Mouse (Mus musculus) gastrocnemius, adult 8-10 months (tissue): Measurements from ENCODE around the gene Prrc2a. TPM values are rescaled to one million over a fixed set of nuclear protein-coding genes. Genes with fewer than 3 reads are reported as not detected.

Source experiments
- DNase-seq, 2 experiments: peaks; one replicate each; pipeline ENCODE4 v3.0.0; 2022; ENCODE audit warnings: low spot score in 2 of 2
- total RNA-seq, 4 experiments: library from RNA; stranded (reverse); gene quantifications; 2 replicates each; pipeline ENCODE4 v1.2.4; 2022

Prrc2a gene
- total RNA-seq, 4 experiments from 2014 or later: 90.5 to 98.3 (median 94.6) TPM

DNA sequence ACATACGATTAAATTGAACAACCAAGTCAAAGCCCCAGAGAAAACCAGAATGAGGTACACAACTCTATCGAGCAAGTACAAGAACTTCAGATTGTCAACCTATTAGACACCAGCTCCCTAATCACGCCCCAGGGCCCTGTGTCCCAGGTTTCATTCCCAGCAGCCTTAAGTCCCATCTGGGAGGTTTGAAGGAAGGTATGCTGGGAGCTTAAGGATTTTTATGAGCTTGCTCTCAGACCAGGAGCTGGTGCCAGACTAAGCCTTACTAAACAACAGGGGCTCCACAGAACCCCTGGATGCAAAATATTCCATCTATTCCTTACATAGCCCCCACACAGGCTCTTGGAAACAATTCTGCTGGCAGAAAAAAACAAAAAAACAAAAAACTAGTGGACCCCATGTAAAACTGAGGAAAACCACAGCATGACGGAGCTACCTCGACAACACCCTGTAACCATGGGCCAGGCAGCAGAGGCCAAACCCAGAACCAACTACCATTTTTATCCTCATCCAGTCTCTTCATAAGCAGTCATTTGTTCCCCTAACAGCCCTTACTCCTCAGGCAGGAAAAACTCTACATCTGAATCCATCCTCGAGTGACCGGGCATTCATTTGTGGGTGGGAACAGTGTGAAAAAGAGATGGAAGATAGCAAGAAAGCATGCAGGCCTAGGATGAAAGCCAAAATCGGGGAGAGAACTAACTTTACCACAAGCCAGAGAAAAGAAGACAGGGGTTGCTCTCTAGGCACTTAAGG is 1.2 kb downstream of the Prrc2a start:
- DNase-seq: no peak

DNA sequence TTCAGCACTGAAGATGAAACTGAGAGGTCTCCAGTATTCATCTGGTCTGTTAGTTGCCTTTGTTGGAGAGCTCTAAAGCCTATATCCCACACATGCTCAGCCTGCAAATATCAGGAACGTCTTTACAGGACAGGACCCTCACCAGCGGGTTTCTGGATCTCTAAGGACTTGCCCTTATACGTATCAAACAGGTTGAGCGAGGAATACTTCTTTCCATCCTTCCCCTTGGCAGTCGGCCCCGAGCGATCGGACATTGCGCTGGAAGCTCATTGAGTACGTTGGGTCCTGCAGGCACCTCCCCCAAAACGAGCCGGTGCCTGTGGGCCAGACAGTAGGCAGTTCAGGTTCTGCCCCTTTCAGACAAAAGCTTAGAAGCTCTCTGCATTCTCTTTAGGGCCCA is 2.0 kb downstream of the Prrc2a start:
- DNase-seq: no peak

DNA sequence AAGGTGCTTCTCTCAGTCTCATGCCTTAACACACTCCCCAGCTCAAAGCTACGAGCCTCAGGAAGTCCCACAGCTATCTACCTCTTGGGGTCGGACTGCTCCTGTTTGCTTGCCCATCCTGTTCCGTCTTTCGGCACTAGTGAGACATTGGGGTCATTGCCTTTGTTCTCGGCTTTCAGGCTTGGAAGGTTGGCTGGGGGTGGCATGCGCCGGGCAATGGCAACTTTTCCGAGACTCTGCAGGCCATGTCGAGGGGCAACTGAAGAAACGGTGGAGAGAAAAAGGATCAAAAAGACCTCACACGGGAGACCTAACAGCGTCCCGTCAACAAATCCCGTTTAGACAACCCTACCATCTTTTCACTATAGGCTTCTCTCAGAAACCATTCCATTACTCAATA is 2.6 kb downstream of the Prrc2a start:
- DNase-seq: no peak

DNA sequence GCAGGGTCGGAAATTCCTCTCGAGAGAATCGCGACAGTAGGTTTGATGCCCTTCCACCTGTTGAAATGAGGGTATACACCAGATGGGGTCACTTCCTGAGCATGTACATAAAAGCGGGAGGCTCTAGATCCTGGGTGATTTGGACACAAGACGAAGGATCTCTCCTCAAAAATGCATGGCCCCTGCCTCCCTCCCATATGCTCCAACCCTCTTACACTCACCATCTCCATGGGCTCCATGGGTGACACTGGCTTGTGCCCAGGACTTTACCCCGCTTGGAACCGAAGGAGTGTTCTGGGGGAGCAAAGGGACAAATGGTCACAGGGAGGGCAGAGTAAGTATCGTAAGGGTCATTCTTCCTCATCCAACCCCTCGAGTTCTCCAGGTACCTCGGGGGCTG is 3.3 kb downstream of the Prrc2a start:
- DNase-seq: no peak

DNA sequence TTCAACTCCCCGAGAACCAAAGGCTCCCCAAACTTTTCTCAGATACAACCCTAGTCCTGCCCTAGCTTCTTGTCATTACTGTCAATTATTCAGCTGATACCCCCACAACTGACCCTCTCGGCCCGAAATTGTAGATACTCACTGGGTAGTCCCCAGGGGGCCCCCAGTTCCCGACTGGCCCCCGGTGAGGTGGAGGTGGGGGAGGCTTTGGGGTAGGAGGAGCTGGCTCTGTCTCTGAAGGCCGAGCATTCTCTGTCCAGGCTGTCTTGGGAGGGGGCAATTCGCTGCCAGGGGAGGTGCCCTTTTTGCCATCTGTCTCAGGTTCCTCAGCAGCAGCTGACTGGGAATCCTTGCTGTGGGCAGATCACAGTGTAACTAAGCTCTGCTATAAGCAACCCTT is 5.1 kb downstream of the Prrc2a start:
- no peak for DNase-seq

DNA sequence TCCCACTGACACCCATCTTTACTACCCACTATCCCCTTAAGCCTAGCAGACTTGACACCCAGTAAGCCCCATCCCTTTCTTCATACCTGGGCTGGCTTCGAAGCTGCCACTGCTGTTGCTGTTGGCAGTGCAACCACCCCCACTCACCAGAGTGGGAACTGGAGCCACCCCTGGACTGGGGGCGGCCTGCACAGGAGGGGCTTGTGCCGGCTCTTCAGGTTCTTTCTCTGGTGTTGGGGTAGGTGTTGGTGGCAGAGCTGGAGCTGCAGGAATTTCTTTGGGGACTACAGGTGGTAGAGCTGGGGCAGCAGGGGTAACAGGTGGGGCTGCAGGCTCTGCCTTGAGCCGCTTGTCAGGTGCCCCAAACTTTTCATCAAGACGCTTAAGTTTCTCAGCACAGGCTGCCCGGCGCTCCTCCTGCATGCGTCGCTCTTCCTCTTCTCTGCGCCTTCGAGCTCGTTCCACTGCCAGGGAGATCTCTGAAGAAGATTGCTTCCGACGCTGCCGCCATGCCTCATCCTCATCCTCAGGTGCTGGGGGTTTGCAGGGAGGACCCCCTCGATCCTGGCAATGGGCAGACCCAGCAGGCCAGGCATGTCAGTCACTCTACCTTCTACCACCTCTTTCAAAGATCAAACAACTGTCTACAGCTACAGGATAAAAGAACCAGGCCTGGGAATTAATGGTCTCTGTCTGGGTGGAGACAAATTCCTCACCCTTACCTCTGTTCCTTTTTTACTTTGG is 5.7 kb downstream of the Prrc2a start:
- DNase-seq: no peak

DNA sequence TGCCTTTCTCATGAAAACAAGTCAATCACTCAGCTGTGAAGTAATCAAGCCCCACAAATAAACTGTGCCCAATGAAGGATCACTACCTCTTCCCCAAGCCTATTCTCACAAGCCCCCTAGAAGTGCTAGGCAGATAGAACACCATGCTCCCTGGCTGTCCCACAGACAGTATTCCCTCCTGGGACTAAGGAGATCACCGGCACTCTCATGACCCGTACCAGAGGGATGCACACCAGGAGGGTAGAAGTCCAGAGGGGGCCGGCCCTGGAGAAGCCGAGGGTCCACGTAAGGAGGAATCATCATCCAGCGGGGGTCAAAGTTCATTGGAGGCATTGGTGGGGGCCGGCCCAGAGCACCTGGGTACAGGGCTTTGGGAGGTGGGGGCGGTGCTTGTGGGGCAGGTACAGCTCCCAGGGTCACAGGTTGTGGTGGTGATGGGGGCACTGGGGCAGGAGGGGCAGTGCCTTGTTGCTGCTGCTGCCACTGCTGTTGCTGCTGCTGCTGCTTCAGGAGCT is 7.0 kb downstream of the Prrc2a start:
- DNase-seq: no peak

DNA sequence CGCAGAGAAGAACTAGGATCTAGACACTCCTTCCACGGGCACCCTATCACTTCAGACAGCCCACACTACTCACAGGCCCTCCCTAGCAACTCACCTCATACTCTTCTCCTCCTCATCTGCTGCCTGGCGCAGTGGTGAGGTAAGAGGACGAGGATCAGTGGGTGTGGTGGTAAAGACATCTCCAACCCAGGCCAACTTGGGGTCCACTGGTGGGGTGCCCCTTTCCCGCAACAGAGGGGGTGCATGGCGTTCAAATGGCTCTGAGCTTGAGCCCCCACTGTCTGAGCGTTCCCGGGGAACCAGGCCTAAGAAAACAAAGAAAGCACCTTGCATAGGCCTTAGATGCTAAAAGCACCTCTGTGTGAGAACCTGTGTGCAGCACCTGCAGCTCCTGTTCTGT is 7.4 kb downstream of the Prrc2a start:
- no peak for DNase-seq

DNA sequence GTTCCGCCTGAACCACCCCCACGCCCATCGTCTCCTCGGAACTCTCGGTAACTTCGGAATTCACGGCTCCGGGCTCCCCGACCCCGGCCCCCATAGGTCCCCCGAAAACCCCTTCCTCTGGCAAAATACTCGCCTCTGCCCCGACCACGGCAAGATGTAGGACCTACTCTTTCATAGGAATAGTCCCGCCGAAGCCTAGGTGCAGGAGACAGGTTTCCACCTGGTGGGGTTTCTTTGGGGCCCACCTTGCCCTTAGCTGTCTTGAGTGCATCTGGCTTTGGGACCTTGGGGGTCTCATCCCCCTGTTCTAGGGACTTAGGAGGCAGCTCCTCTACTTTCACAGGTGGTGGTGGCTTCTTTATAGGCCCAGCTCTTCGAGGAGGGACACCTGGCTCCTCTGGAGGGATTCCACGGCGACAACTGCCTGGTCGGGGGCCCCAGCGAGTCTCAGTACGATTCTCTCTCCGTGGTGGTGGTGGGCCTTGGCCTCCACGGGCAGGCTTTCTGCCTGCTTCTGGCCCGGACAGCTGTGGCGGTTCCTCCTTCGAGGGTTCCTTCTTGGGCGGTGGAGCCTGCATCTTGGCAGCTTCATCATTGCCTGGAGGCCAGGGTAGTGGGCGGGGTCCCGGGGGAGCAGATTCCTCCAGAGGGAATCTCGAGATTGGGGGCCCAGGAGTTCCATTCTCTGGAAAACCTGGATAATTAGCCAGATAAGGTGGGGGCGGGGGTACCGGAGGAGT is 8.1 kb downstream of the Prrc2a start:
- DNase-seq: no peak

DNA sequence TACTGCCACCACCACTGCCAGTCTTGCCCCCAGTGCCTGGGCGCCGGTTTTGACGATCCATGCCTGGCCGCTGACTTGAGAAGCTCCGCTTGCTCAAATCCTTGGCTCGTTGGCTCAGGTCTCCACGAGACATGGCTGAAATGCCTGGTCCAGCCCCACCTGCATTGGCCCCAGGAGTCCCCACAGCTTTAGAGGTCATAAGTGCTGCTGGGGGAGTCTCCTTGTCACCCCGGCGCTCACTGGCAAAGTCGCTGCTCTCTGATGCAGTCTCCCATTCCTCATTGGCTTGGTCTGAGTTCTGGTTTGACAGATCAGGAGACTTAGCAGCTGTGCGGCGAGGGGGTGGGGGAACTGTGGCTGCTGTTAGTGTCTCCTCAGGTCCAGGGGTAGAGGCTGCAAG is 9.2 kb downstream of the Prrc2a start:
- DNase-seq: no peak

DNA sequence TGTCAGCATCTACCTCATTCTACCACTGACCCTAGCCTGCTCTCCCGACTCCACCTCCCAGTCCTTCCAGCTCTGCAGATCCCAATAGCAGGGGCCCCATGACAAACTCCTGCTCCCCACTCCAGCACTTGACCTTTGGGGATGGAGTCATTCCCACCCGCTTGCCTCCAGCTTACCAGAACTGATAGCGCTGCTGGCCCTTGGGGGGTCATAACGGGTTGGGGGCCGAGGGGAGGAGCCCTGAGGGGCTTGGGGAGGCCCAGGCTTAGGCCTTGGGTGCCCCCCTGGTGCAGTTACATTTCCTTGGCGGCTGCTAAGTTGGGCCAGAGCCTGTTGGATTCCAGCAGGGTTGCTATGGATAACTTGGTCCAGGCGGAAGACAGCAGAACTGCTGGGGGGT is 10.1 kb downstream of the Prrc2a start:
- no peak for DNase-seq

DNA sequence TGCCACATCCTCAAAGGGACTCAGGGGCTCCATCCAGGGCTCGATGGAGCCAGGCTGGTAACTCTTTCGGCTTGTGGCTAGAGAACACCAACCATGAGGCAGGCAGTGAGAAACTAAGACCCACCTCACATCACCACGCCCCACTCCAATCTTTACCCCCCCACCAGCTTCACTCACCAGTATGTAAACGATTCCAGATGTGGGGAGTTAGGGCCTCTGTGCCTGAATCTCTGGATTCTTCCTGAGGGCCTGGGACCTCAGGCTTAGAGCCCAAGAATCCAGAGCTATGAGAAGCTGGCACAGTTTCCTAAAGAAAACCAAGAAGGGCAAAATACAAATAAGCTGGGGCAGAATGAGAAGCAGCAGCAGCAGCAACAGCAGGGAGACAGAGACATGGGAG is 10.8 kb downstream of the Prrc2a start:
- no peak for DNase-seq

DNA sequence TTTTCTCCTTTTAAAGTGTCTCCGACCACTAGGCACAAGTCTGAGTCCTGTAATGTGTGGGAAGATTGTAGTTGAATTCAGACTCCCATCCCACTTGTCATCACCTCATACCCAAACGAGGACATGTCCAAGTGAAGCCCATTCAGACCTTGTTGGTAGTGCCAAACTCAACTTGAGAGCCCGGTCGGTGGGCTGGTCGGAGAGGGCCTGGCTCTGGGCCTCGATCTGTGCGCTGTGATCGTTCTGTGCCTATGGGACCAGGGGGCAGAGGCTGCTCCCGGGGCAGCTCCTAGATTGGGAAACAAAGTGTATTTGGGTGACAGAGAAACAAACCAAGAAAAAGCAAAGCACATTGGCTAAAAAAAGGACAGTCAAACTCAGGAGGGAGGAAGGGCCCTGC is 11.6 kb downstream of the Prrc2a start:
- no peak for DNase-seq

DNA sequence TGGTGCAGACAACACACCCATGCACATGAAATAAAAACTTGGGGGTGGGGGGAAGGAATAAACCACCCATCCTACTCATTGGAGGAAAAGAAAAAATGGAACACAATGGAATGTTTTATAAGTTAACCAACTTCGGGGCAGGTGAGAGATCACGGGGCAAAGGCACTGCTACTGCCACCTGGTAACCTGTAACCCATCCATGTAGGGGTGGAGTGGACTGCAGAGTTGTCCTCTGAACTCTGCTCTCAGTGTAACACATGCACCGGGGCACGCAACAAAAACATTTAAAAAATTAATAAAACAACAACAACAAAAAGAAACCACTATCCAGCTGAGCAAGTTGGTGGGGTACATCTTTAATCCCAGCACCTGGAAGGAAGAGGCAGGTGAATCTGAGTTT is 12.6 kb downstream of the Prrc2a start:
- DNase-seq: no peak

DNA sequence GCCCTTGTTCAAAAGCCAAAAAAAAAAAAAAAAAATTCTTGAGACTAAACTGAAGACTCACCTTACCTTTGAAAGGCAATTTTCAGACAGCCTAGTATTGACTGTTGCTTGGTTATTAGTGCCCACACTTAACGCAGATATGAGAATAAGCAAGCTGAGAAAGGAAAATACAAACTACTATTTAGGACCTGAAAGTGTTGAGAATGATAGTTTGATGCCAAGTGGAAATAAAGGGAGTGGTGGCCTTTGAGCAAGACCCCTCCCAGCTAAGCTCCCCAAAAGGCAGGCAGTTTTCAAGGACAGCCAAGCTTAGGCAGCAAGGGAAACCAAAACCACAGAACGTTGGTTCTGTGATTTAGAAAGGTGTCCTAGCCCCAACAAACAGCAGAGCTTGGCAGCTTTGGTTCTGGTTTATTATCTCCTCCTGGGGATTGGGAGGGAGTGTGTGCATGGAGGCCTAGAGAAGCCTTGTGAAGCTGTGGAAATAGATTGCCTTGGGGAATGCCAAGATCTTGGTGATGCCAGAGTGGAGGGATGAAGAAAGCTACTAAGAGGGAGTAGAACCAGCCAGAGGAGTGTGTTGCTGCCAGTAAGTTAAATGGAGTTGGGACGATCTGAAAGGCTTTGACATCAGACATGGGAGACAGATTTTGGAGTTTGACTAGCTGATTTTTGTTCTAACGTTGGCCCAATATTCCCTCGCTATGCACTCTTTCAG is 16.6 kb downstream of the Prrc2a start:
- DNase-seq: no peak

DNA sequence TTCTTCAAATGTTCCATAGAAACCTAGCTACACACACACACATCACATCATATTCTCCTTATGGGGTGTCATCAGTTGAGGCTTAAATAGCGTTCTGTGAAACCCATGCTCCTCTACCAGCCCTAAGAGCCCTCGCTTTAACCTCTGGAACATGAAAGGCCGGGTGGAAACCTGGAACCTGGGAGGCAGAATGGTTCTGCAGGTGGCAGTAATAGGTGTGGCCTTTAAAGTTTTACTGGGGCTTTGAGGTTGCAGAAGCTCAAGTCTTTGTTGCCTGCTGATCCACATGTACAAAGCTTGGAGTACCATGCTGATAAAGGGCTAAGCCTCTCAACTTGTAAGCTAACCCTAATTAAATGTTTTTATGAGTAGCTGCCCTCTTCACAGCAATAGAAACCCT is 17.3 kb downstream of the Prrc2a start:
- no peak for DNase-seq

DNA sequence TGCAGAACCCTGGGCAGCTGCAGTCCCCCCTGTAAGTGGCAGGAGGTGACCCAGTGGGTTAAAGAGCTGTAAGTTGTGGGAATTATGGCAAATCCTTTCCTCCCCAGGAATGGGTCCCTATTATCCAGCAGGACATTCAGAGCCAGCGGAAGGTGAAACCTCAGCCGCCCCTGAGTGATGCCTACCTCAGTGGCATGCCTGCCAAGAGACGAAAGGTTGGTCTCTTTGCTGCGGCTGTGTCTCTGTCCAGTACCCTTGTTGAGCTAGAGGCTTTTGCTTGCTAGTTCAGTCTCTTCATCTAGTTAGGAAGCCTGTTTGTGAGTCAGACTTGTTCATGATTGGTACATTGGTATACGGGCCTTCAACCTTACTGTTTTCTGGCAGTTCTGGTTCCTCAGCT is 18.6 kb downstream of the Prrc2a start:
- DNase-seq: no peak

DNA sequence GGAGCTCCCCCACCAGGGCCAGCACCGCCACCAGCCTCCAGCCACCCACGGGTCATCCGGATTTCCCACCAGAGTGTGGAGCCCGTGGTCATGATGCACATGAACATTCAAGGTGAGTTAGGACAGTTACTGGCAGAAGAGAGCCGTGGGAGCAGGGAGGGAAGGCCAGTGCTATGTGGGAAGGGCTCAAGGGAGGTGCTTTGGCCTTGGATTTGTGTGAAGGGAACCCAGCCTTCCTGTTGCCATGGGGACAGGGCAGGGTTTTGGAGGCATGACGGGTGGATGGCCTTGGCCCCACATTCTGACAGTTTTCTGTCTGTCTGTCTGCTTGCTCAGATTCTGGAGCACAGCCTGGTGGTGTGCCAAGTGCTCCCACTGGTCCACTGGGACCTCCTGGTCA is 22.7 kb downstream of the Prrc2a start:
- DNase-seq: no peak

DNA sequence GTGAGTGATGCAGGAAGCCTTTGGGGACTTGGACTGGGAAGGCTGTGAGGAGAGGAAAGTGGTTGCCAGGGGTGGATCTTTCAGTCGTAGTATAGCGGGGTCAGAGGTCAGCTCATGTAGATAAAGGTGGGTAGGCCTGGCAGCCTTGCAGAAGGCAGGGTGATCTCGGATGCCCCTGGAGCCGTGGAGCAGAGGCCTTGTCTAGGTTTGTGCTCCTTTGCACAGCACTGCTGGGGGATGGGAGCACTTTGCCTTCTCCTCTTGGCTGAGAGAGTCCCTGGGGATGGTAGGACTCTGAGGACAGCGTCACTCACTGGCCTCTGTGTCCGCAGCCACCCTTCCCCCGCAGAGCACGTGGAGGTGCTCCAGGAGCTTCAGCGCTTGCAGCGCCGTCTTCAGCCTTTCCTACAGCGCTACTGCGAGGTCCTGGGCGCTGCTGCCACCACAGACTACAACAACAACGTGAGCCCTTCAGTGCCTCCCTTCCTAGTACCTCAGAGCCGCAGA is 24.2 kb downstream of the Prrc2a start:
- DNase-seq: no peak

DNA sequence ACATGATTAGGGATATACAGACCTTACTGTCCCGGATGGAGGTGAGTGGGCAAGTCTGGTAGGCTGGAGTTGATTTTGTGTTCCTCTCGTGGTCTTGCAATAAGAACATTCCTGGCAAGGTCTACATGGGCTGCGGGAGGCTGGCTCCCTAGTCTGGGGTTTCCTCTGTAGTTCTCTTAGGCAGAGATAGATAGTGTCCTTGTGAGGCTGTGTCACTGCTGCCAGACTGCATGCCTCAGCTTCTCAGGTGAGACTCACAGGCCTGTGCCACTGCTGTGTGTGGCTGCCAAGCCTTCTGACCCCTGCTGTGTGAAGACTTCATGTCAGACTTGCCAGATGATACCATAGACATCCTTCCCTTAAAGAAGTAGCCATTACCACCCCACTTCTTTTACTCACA is 25.4 kb downstream of the Prrc2a start:
- no peak for DNase-seq

DNA sequence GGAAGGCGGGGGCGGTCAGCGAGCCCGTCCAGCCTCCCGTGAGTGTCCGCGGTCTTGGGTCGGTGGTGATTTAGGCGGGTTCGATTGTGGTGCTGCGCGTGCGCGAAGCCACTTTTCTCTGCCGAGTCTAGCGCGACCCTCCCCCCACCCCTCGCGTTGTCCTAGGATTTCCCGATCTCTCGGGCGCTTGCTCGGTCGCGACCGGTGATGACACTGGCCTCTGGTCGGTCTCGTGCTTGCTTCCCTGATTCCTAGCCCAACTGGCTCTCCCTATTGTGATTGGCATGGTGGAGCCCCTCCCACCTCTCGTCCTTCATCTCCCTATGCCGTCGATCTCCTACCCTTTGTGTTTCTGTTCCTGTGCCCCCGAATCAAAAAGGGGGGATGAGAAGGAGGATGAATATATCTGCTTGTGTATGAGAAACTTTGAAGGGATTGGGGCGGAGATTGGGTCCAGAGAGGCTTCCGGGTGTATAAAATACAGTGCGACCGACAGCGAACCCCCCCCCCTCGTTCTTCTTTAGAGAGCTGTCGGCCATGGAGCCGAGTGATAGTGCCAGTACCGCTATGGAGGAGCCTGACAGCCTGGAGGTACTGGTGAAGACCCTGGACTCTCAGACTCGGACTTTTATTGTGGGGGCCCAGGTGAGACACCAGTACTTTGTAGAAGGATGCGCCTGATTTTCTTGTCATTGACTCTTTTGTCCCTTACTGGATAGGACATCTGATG is 28.9 kb downstream of the Prrc2a start:
- DNase-seq: no peak
